Mouse (Mus musculus): ENCODE data around the gene Krtap5-5.
"Not testable (repeated sequence)": the region's sequence is repeated elsewhere in the genome, so short reads cannot be mapped to it uniquely, and the experiment has no call there.

DNA sequence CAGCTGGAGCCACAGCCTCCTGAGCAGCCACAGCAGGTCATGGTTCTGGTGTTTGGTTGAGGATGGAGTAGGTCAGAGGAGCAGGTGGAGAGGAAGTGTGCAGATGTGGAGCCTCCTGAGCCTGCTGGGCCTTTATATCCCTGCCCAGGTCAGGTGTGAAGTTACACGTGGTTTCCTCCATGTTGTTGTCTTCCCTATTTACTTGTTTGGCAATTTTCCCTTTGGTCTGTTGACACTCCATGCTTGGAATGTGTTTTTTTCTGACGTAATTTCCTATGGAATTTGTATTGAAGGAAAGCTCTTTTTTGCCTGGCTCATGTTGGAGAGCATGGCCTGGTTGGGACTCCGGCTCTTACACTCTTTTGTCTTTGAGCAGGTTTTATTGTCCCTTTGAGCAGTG lies at the start of gene Krtap5-5:
- not testable (repeated sequence) for TF ChIP-seq CTCF (IDR thresholded peaks at IDR 0.05; ENCODE audit: low read depth, low read length); POLR2AphosphoS5 (IDR thresholded peaks at IDR 0.05; ENCODE audit: insufficient replicate concordance, low read depth, low read length); TAL1 (conservative IDR thresholded peaks at IDR 0.05; ENCODE audit: low read depth, low read length)
